In the genomic region with DNA sequence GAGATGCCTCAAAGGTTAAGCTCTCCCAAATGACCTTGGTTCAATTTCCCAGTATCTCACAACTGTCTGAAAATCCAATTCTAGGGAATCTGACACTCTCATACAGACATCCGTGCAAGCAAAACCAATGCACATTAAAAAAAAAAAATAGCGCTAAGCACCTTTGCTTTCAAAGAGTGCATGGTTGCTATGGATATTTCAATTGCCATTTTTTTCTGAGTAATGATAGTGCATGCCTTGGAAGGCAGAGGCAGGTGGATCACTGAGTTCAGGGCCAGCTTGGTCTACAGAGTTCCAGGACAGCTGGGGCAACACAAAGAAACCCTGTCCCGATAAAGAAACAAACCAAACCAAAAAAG, we compare ENCODE assay signal across 8 mouse cellular contexts. TPM values are rescaled to one million over a fixed set of nuclear protein-coding genes. Genes with fewer than 3 reads are reported as not detected.
A peak's percentile ranks its signal among the peaks of the same experiment; 100 is the strongest.
DNase-seq lines count a peak whose midpoint lies in the region; ATAC-seq and TF ChIP-seq lines count a peak whose summit lies in the region.

No protein-coding gene starts in this region.

- peaks cover 1% of the 10 kb centered on the region; the same call in 1 of the 2 replicates for H3K36me3 ChIP-seq in spleen, adult 2 months (ENCODE audit: control insufficient read depth, insufficient read depth, low read length)
- H3K36me3 ChIP-seq in liver, embryonic 11.5 days (ENCODE audit: control insufficient read depth, insufficient read depth, low read length): peaks cover 12% of the 10 kb centered on the region
- peaks cover under 1% of the 10 kb centered on the region; the same call in 1 of the 2 replicates for H3K36me3 ChIP-seq in stomach, embryonic 16.5 days (ENCODE audit: control insufficient read depth, insufficient read depth, low read length)

- H3K4me1 ChIP-seq in cerebellum, adult 2 months (ENCODE audit: control insufficient read depth, insufficient read depth, low read length): no peaks in the 10 kb centered on the region
- no peaks in the 10 kb centered on the region; the same call in 1 of the 2 replicates for H3K4me1 ChIP-seq in spleen, adult 2 months (ENCODE audit: control insufficient read depth, insufficient read depth, insufficient read length)
- peaks cover 8% of the 10 kb centered on the region for H3K4me1 ChIP-seq in liver, embryonic 11.5 days (replicated peaks; ENCODE audit: control insufficient read depth, insufficient read depth, low read length)
- peaks cover 8% of the 10 kb centered on the region; the same call in 1 of the 2 replicates for H3K4me1 ChIP-seq in stomach, embryonic 16.5 days (ENCODE audit: control insufficient read depth, insufficient read depth, low read length)

- DNase-seq in cerebellum, adult 2 months: no peak
- DNase-seq in cerebellum, postnatal 14 days: no peak
- no peak for DNase-seq in spleen, adult 2 months (ENCODE audit: low read depth in 1 of 2, low spot score in 2 of 2)
- DNase-seq in spleen, postnatal 4 days (ENCODE audit: low spot score in 2 of 2): no peak
- DNase-seq in liver, embryonic 11.5 days (ENCODE audit: low spot score): no peak
- no peak for DNase-seq in cerebellum, postnatal 10 days
- DNase-seq in cerebellum, adult 9-10 months: no peak

- ATAC-seq in liver, embryonic 11.5 days (replicated peaks; ENCODE audit: low FRiP score): no peak
- no peak for ATAC-seq in stomach, embryonic 16.5 days (ENCODE audit: insufficient read depth, low FRiP score)

- H3K4me3 ChIP-seq in cerebellum, adult 2 months (replicated peaks; ENCODE audit: insufficient read depth, low read depth, low read length): peak overlapping the region; percentile 98
- peak overlapping the region; percentile 89 for H3K4me3 ChIP-seq in spleen, adult 2 months (ENCODE audit: extremely low read depth, insufficient read depth, insufficient read length)
- peak overlapping the region; percentile 94 for H3K4me3 ChIP-seq in liver, embryonic 11.5 days (ENCODE audit: low read depth, low read length)
- peak overlapping the region; percentile 87 for H3K4me3 ChIP-seq in stomach, embryonic 16.5 days (replicated peaks; ENCODE audit: low read length)

- no peak for TF ChIP-seq CTCF in cerebellum, adult 2 months (IDR thresholded peaks at IDR 0.05; ENCODE audit: borderline replicate concordance, insufficient read depth, low read depth, low read length)
- TF ChIP-seq CTCF in spleen, adult 2 months (IDR thresholded peaks at IDR 0.05; ENCODE audit: extremely low read depth, insufficient read depth, insufficient read length, insufficient replicate concordance): no peak

- peak overlapping the region; percentile 92 for H3K4me2 ChIP-seq in liver, embryonic 11.5 days
- H3K4me2 ChIP-seq in stomach, embryonic 16.5 days (ENCODE audit: low read depth, low read length): peak overlapping the region; percentile 79

- no peak overlapping the region for H3K27ac ChIP-seq in cerebellum, adult 2 months (ENCODE audit: insufficient read depth, low read length)
- H3K27ac ChIP-seq in spleen, adult 2 months (ENCODE audit: insufficient read depth, low read length): no peak overlapping the region
- no peak overlapping the region for H3K27ac ChIP-seq in liver, embryonic 11.5 days (ENCODE audit: low read depth, low read length)
- no peak overlapping the region for H3K27ac ChIP-seq in stomach, embryonic 16.5 days (ENCODE audit: low read length)

- TF ChIP-seq POLR2A in cerebellum, adult 2 months (IDR thresholded peaks at IDR 0.05; ENCODE audit: borderline replicate concordance, insufficient read depth, low read length): no peak
- no peak for TF ChIP-seq POLR2A in spleen, adult 2 months (IDR thresholded peaks at IDR 0.05; ENCODE audit: low read depth, low read length)

- no peaks in the 10 kb centered on the region for H3K9me3 ChIP-seq in liver, embryonic 11.5 days (ENCODE audit: control insufficient read depth, low read length)
- no peaks in the 10 kb centered on the region for H3K9me3 ChIP-seq in stomach, embryonic 16.5 days (replicated peaks; ENCODE audit: control insufficient read depth, low read length)

- no peaks in the 10 kb centered on the region for H3K27me3 ChIP-seq in cerebellum, adult 2 months (ENCODE audit: control insufficient read depth, insufficient read depth, low read length)
- H3K27me3 ChIP-seq in spleen, adult 2 months (ENCODE audit: control insufficient read depth, insufficient read depth, low read length): no peaks in the 10 kb centered on the region
- no peaks in the 10 kb centered on the region for H3K27me3 ChIP-seq in liver, embryonic 11.5 days (replicated peaks; ENCODE audit: control insufficient read depth, insufficient read depth, low read length)
- H3K27me3 ChIP-seq in stomach, embryonic 16.5 days (ENCODE audit: control insufficient read depth, insufficient read depth, low read length): no peaks in the 10 kb centered on the region

- 4% methylated on average over 3 of the region's 3 CpGs for WGBS in cerebellum, adult 2 months
- WGBS in spleen, adult 2 months: 2% methylated on average over 3 of the region's 3 CpGs
- 15% methylated on average over 3 of the region's 3 CpGs for whole genome bisulfite sequencing in liver, embryonic 11.5 days
- 12% methylated on average over 3 of the region's 3 CpGs for WGBS in stomach, embryonic 16.5 days

- peak overlapping the region; percentile 95 for H3K9ac ChIP-seq in liver, embryonic 11.5 days (ENCODE audit: low read depth, low read length)
- H3K9ac ChIP-seq in stomach, embryonic 16.5 days (ENCODE audit: low read length): peak overlapping the region; percentile 91

RNA-seq across cellular contexts. Expression of a gene that starts 0.3 kb away (rescaled TPM):
- 69.3 and 76.7 TPM in 2 replicates for polyA plus RNA-seq in cerebellum, adult 2 months (2012; rRNA removed)
- polyA plus RNA-seq in spleen, adult 2 months (2012; rRNA removed): 20.8 and 27.9 TPM in 2 replicates
- polyA plus RNA-seq in liver, embryonic 11.5 days (2014; fragmentation: Nextera tagmentation; extraction: Ambion mirVana): 57.1 and 66.9 TPM in 2 replicates
- 59.9 and 66.2 TPM in 2 replicates for polyA plus RNA-seq in stomach, embryonic 16.5 days (2015; fragmentation: Nextera tagmentation; extraction: Ambion mirVana)

RNA-seq across cellular contexts. Expression of a gene that starts 2.5 kb away (rescaled TPM):
- polyA plus RNA-seq in cerebellum, adult 2 months (2012; rRNA removed): 3.8 and 5.1 TPM in 2 replicates
- polyA plus RNA-seq in spleen, adult 2 months (2012; rRNA removed): 0.94 and 1.4 TPM in 2 replicates
- polyA plus RNA-seq in liver, embryonic 11.5 days (2014; fragmentation: Nextera tagmentation; extraction: Ambion mirVana): 133 and 147 TPM in 2 replicates
- 50.2 and 77.0 TPM in 2 replicates for polyA plus RNA-seq in stomach, embryonic 16.5 days (2015; fragmentation: Nextera tagmentation; extraction: Ambion mirVana)

RNA-seq across cellular contexts. Expression of a gene that starts 2.7 kb away (rescaled TPM):
- polyA plus RNA-seq in cerebellum, adult 2 months (2012; rRNA removed): not detected in 2 replicates
- not detected in 2 replicates for polyA plus RNA-seq in spleen, adult 2 months (2012; rRNA removed)
- polyA plus RNA-seq in liver, embryonic 11.5 days (2014; fragmentation: Nextera tagmentation; extraction: Ambion mirVana): not detected in 2 replicates
- polyA plus RNA-seq in stomach, embryonic 16.5 days (2015; fragmentation: Nextera tagmentation; extraction: Ambion mirVana): not detected in 2 replicates

RNA-seq across cellular contexts. Expression of a gene that starts 7.6 kb away (rescaled TPM):
- 43.7 and 45.9 TPM in 2 replicates for polyA plus RNA-seq in cerebellum, adult 2 months (2012; rRNA removed)
- polyA plus RNA-seq in spleen, adult 2 months (2012; rRNA removed): 11.5 and 15.2 TPM in 2 replicates
- polyA plus RNA-seq in liver, embryonic 11.5 days (2014; fragmentation: Nextera tagmentation; extraction: Ambion mirVana): 163 and 171 TPM in 2 replicates
- 74.3 and 75.6 TPM in 2 replicates for polyA plus RNA-seq in stomach, embryonic 16.5 days (2015; fragmentation: Nextera tagmentation; extraction: Ambion mirVana)

RNA-seq across cellular contexts. Expression of a gene that starts 7.7 kb away (rescaled TPM):
- polyA plus RNA-seq in cerebellum, adult 2 months (2012; rRNA removed): not detected in 2 replicates
- polyA plus RNA-seq in spleen, adult 2 months (2012; rRNA removed): 1.2 TPM in 1 of 2 replicates, not detected in the other
- not detected in 2 replicates for polyA plus RNA-seq in liver, embryonic 11.5 days (2014; fragmentation: Nextera tagmentation; extraction: Ambion mirVana)
- 0.18 TPM in 1 of 2 replicates, not detected in the other for polyA plus RNA-seq in stomach, embryonic 16.5 days (2015; fragmentation: Nextera tagmentation; extraction: Ambion mirVana)
